8 mouse cellular contexts compared by ENCODE assay signal in genomic region chr5:122132167-122133049, GRCm38 (mm10). TPM values are rescaled to one million over a fixed set of nuclear protein-coding genes. Genes with fewer than 3 reads are reported as not detected.
DNase-seq lines count a peak whose midpoint lies in the region; ATAC-seq and TF ChIP-seq lines count a peak whose summit lies in the region.

No protein-coding gene starts in this region.

- H3K9me3 ChIP-seq in hindbrain, embryonic 14.5 days (ENCODE audit: control insufficient read depth, low read length), result no peaks in the 10 kb centered on the region
- H3K9me3 ChIP-seq in midbrain, embryonic 13.5 days, result no peaks in the 10 kb centered on the region

- TF ChIP-seq CTCF in kidney, adult 2 months (conservative IDR thresholded peaks at IDR 0.05; ENCODE audit: insufficient read depth, insufficient read length, low read depth, low read length), result no peak
- TF ChIP-seq CTCF in bone marrow, adult 2 months (IDR thresholded peaks at IDR 0.05; ENCODE audit: control insufficient read depth, insufficient read depth, low read length), result no peak

- no peak for TF ChIP-seq POLR2A in kidney, adult 2 months (IDR thresholded peaks at IDR 0.05; ENCODE audit: low read depth, low read length)
- TF ChIP-seq POLR2A in bone marrow, adult 2 months (IDR thresholded peaks at IDR 0.05; ENCODE audit: borderline replicate concordance, control insufficient read depth, low read depth, low read length), result no peak

- H3K4me1 ChIP-seq in kidney, adult 2 months (ENCODE audit: control insufficient read depth, insufficient read depth, low read length), result no peaks in the 10 kb centered on the region; the same call in 1 of the 2 replicates
- H3K4me1 ChIP-seq in bone marrow, adult 2 months (ENCODE audit: control insufficient read depth, insufficient read depth, low read length), result peaks cover 6% of the 10 kb centered on the region
- peaks cover 4% of the 10 kb centered on the region; the same call in 1 of the 2 replicates for H3K4me1 ChIP-seq in hindbrain, embryonic 14.5 days (replicated peaks; ENCODE audit: control insufficient read depth, insufficient read depth, low read length)
- peaks cover 10% of the 10 kb centered on the region for H3K4me1 ChIP-seq in midbrain, embryonic 13.5 days (replicated peaks)

- peak overlapping the region; percentile 29 for H3K4me3 ChIP-seq in kidney, adult 2 months (ENCODE audit: insufficient read depth, low read depth, low read length)
- H3K4me3 ChIP-seq in bone marrow, adult 2 months (replicated peaks; ENCODE audit: control insufficient read depth, low read depth, low read length), result peak overlapping the region; percentile 45
- H3K4me3 ChIP-seq in hindbrain, embryonic 14.5 days (replicated peaks; ENCODE audit: low read length), result peak overlapping the region; percentile 27
- H3K4me3 ChIP-seq in midbrain, embryonic 13.5 days (replicated peaks), result peak overlapping the region; percentile 37

- DNase-seq in kidney, adult 2 months, result no peak
- DNase-seq in kidney, postnatal 4 days, result no peak
- DNase-seq in hindbrain, embryonic 14.5 days (ENCODE audit: low spot score), result no peak
- no peak for DNase-seq in gastrocnemius, postnatal 10 days
- DNase-seq in layer of hippocampus, postnatal 25 days (ENCODE audit: extremely low spot score in 1 of 2, low spot score in 1 of 2), result no peak

- no peaks in the 10 kb centered on the region for H3K36me3 ChIP-seq in kidney, adult 2 months (ENCODE audit: control insufficient read depth, insufficient read depth, low read length)
- no peaks in the 10 kb centered on the region for H3K36me3 ChIP-seq in hindbrain, embryonic 14.5 days (replicated peaks; ENCODE audit: control insufficient read depth, insufficient read depth)
- H3K36me3 ChIP-seq in midbrain, embryonic 13.5 days, result no peaks in the 10 kb centered on the region

- no peak overlapping the region for H3K27ac ChIP-seq in kidney, adult 2 months (ENCODE audit: insufficient read depth, low read depth, low read length)
- no peak overlapping the region for H3K27ac ChIP-seq in bone marrow, adult 2 months (ENCODE audit: control insufficient read depth, insufficient read depth, low read depth, low read length, poor library complexity)
- no peak overlapping the region for H3K27ac ChIP-seq in hindbrain, embryonic 14.5 days
- H3K27ac ChIP-seq in midbrain, embryonic 13.5 days, result no peak overlapping the region

- H3K9ac ChIP-seq in hindbrain, embryonic 14.5 days, result 0 out of 2 replicates have a peak overlapping the region, but pooled peaks have one; percentile 39
- H3K9ac ChIP-seq in midbrain, embryonic 13.5 days (replicated peaks), result no peak overlapping the region

- no peak for ATAC-seq in hindbrain, embryonic 14.5 days (ENCODE audit: low FRiP score)
- no peak for ATAC-seq in midbrain, embryonic 13.5 days
- ATAC-seq in activated CD4-positive, CD25-positive, alpha-beta regulatory T cell, adult 4 months, result no peak

- peak overlapping the region; percentile 62 for H3K4me2 ChIP-seq in hindbrain, embryonic 14.5 days (replicated peaks)
- H3K4me2 ChIP-seq in midbrain, embryonic 13.5 days (replicated peaks), result peak overlapping the region; percentile 62

- WGBS in kidney, adult 2 months, result 29% methylated on average over 26 of the region's 26 CpGs
- WGBS in bone marrow, adult 2 months, result 15% methylated on average over 26 of the region's 26 CpGs
- 24% methylated on average over 26 of the region's 26 CpGs for WGBS in hindbrain, embryonic 14.5 days
- 23% methylated on average over 26 of the region's 26 CpGs for WGBS in midbrain, embryonic 13.5 days

- no peaks in the 10 kb centered on the region for H3K27me3 ChIP-seq in kidney, adult 2 months (replicated peaks; ENCODE audit: control insufficient read depth, insufficient read depth, low read length)
- no peaks in the 10 kb centered on the region for H3K27me3 ChIP-seq in hindbrain, embryonic 14.5 days (ENCODE audit: control insufficient read depth, insufficient read depth, low read length)
- H3K27me3 ChIP-seq in midbrain, embryonic 13.5 days, result peaks cover 13% of the 10 kb centered on the region

RNA-seq across cellular contexts. Expression of gene Ccdc63, which starts 8.2 kb away (rescaled TPM):
- 0.09 and 0.14 TPM in 2 replicates for polyA plus RNA-seq in kidney, adult 2 months (2012; rRNA removed)
- 4.5 and 8.2 TPM in 2 replicates for polyA plus RNA-seq in bone marrow, adult 2 months (2011; ENCODE audit: insufficient read depth, insufficient read length, low replicate concordance, missing spikeins)
- 0.23 TPM in 1 of 2 replicates, not detected in the other for polyA plus RNA-seq in hindbrain, embryonic 14.5 days (2014; fragmentation: Nextera tagmentation; extraction: Ambion mirVana)
- not detected in 2 replicates for polyA plus RNA-seq in midbrain, embryonic 13.5 days (2015; fragmentation: Nextera tagmentation; extraction: Ambion mirVana)
- polyA plus RNA-seq in activated CD4-positive, CD25-positive, alpha-beta regulatory T cell, adult 4 months (2017; shearing (Covaris generic)), result 1 to 10 TPM in 1 of 2 experiments, not detected in 1; 1.0 TPM
- not detected for total RNA-seq in gastrocnemius, postnatal 10 days (2021)
- under 1 TPM; 0.74 to 0.94 TPM for total RNA-seq in layer of hippocampus, postnatal 25 days (2021)

RNA-seq across cellular contexts. Expression of gene Ppp1cc, which starts 25.7 kb away (rescaled TPM):
- 75.8 and 91.5 TPM in 2 replicates for polyA plus RNA-seq in kidney, adult 2 months (2012; rRNA removed)
- polyA plus RNA-seq in bone marrow, adult 2 months (2011; ENCODE audit: insufficient read depth, insufficient read length, low replicate concordance, missing spikeins), result 221 and 312 TPM in 2 replicates
- polyA plus RNA-seq in hindbrain, embryonic 14.5 days (2014; fragmentation: Nextera tagmentation; extraction: Ambion mirVana), result 200 and 229 TPM in 2 replicates
- 235 and 262 TPM in 2 replicates for polyA plus RNA-seq in midbrain, embryonic 13.5 days (2015; fragmentation: Nextera tagmentation; extraction: Ambion mirVana)
- 10 to 100 TPM; 44.5 to 70.3 TPM for polyA plus RNA-seq in activated CD4-positive, CD25-positive, alpha-beta regulatory T cell, adult 4 months (2017; shearing (Covaris generic))
- total RNA-seq in gastrocnemius, postnatal 10 days (2021), result 100 to 1,000 TPM; 144 to 156 TPM
- total RNA-seq in layer of hippocampus, postnatal 25 days (2021), result 100 to 1,000 TPM; 208 to 211 TPM

RNA-seq across cellular contexts. Expression of gene Myl2, which starts 31.7 kb away (rescaled TPM):
- 0.90 and 11.8 TPM in 2 replicates for polyA plus RNA-seq in kidney, adult 2 months (2012; rRNA removed)
- polyA plus RNA-seq in bone marrow, adult 2 months (2011; ENCODE audit: insufficient read depth, insufficient read length, low replicate concordance, missing spikeins), result 4.3 and 6.0 TPM in 2 replicates
- 0.80 and 0.86 TPM in 2 replicates for polyA plus RNA-seq in hindbrain, embryonic 14.5 days (2014; fragmentation: Nextera tagmentation; extraction: Ambion mirVana)
- 0.93 and 1.6 TPM in 2 replicates for polyA plus RNA-seq in midbrain, embryonic 13.5 days (2015; fragmentation: Nextera tagmentation; extraction: Ambion mirVana)
- polyA plus RNA-seq in activated CD4-positive, CD25-positive, alpha-beta regulatory T cell, adult 4 months (2017; shearing (Covaris generic)), result not detected
- total RNA-seq in gastrocnemius, postnatal 10 days (2021), result 100 to 1,000 TPM; 526 to 721 TPM
- under 1 TPM in 1 of 2 experiments, not detected in 1; 0.91 TPM for total RNA-seq in layer of hippocampus, postnatal 25 days (2021)
